Mouse (Mus musculus) kidney, postnatal 10 days (tissue): ENCODE data around the gene Cnfn.
A peak's percentile ranks its signal among the peaks of the same experiment; 100 is the strongest.
"Not testable (repeated sequence)": the region's sequence is repeated elsewhere in the genome, so short reads cannot be mapped to it uniquely, and the experiment has no call there.

Source experiments
- DNase-seq: peaks from one replicate; pipeline ENCODE4 v3.0.0; 2021; ENCODE audit warnings: mixed read lengths

Gene Cnfn

GRCm38 (mm10) chr7:25363632-25364031 is 5.9 kb downstream of the Cnfn start:
- no peak for DNase-seq

- DNase-seq: no peak
Observed at GRCm38 (mm10) chr7:25363151-25363550, 6.4 kb downstream of the Cnfn start.

GRCm38 (mm10) chr7:25358721-25359206 is 10.8 kb downstream of the Cnfn start:
- peak; percentile 50 for DNase-seq

- DNase-seq: no peak
Observed at GRCm38 (mm10) chr7:25348861-25349260, 20.7 kb downstream of the Cnfn start.

GRCm38 (mm10) chr7:25341000-25341784 is 28.3 kb downstream of the Cnfn start:
- DNase-seq: no peak

- DNase-seq: no peak
Observed at GRCm38 (mm10) chr7:25339329-25339728, 30.2 kb downstream of the Cnfn start.

GRCm38 (mm10) chr7:25334472-25334871 is 35.1 kb downstream of the Cnfn start:
- no peak for DNase-seq

- peak; percentile 87 for DNase-seq
Observed at GRCm38 (mm10) chr7:25333596-25334307, 35.8 kb downstream of the Cnfn start.

- DNase-seq: no peak
Observed at GRCm38 (mm10) chr7:25326233-25326632, 43.3 kb downstream of the Cnfn start.

GRCm38 (mm10) chr7:25325431-25325830 is 44.1 kb downstream of the Cnfn start:
- DNase-seq: not testable (repeated sequence)

GRCm38 (mm10) chr7:25323219-25323618 is 46.3 kb downstream of the Cnfn start:
- no peak for DNase-seq

GRCm38 (mm10) chr7:25322058-25322484 is 47.5 kb downstream of the Cnfn start:
- DNase-seq: peak; percentile 69
